Mouse (Mus musculus): ENCODE data around the gene Gmeb2. TPM values are rescaled to one million over a fixed set of nuclear protein-coding genes. Genes with fewer than 3 reads are reported as not detected.
A peak's percentile ranks its signal among the peaks of the same experiment; 100 is the strongest.

Gmeb2 gene
- polyA plus RNA-seq, 1 experiment from 2014 or later = 22.3 TPM

- Histone ChIP-seq H3K36me3 (replicated peaks) (no peaks in the 10 kb centered on the region), H3K4me1 (peaks cover 12% of the 10 kb centered on the region), H3K27me3 (peaks cover 20% of the 10 kb centered on the region), H3K4me2 (no peak overlapping the region), H3K27ac (no peak overlapping the region), H3K9ac (no peak overlapping the region), H3K4me3 (replicated peaks) (no peak overlapping the region), H3K9me3 (no peaks in the 10 kb centered on the region)
- ATAC-seq (ENCODE audit: low FRiP score) = no peak
- 73% methylated on average over 5 of the region's 5 CpGs for WGBS
Observed at GRCm38 (mm10) chr2:181218881-181219485, 68.9 kb downstream of the Gmeb2 start.

GRCm38 (mm10) chr2:181216037-181216436 is 71.8 kb downstream of the Gmeb2 start:
- Histone ChIP-seq H3K27ac (no peak overlapping the region), H3K4me3 (replicated peaks) (no peak overlapping the region), H3K4me2 (no peak overlapping the region), H3K36me3 (replicated peaks) (no peaks in the 10 kb centered on the region), H3K9ac (no peak overlapping the region), H3K4me1 (peaks cover 22% of the 10 kb centered on the region), H3K9me3 (no peaks in the 10 kb centered on the region), H3K27me3 (peaks cover 44% of the 10 kb centered on the region)
- ATAC-seq (ENCODE audit: low FRiP score) = no peak
- 92% methylated on average over 6 of the region's 6 CpGs for WGBS

GRCm38 (mm10) chr2:181213021-181213445 is 74.8 kb downstream of the Gmeb2 start, which contains the start of gene Srms:
TSS of gene Srms (minus strand) at chr2:181213185.
- Histone ChIP-seq H3K36me3 (replicated peaks) (no peaks in the 10 kb centered on the region), H3K9me3 (no peaks in the 10 kb centered on the region), H3K4me1 (peaks cover 10% of the 10 kb centered on the region), H3K9ac (no peak within 1 kb of the TSS; the same call in none of the 2 replicates), H3K4me3 (replicated peaks) (peak within 1 kb of the TSS; percentile 25), H3K4me2 (peak within 1 kb of the TSS; percentile 49), H3K27me3 (peaks cover 44% of the 10 kb centered on the region), H3K27ac (no peak within 1 kb of the TSS)
- no peak for ATAC-seq (ENCODE audit: low FRiP score)
- 1% methylated on average over 17 of the region's 17 CpGs for WGBS

- Histone ChIP-seq H3K9ac (no peak overlapping the region; the same call in none of the 2 replicates), H3K27ac (no peak overlapping the region), H3K36me3 (replicated peaks) (no peaks in the 10 kb centered on the region), H3K27me3 (peaks cover 44% of the 10 kb centered on the region), H3K9me3 (no peaks in the 10 kb centered on the region), H3K4me3 (replicated peaks) (peak overlapping the region; percentile 25), H3K4me1 (peaks cover 10% of the 10 kb centered on the region), H3K4me2 (peak overlapping the region; percentile 49)
- 3% methylated on average over 34 of the region's 34 CpGs for WGBS
- ATAC-seq (ENCODE audit: low FRiP score) = no peak
Observed at GRCm38 (mm10) chr2:181212389-181213020, 75.3 kb downstream of the Gmeb2 start.

GRCm38 (mm10) chr2:181206118-181206517 is 81.7 kb downstream of the Gmeb2 start:
- no peak overlapping the region for H3K9ac ChIP-seq
- H3K9me3 ChIP-seq = no peaks in the 10 kb centered on the region
- H3K4me3 ChIP-seq (replicated peaks) = no peak overlapping the region
- peaks cover 8% of the 10 kb centered on the region for H3K27me3 ChIP-seq
- no peaks in the 10 kb centered on the region for H3K36me3 ChIP-seq (replicated peaks)
- 75% methylated on average over 9 of the region's 9 CpGs for WGBS
- no peak overlapping the region for H3K4me2 ChIP-seq
- no peaks in the 10 kb centered on the region for H3K4me1 ChIP-seq
- ATAC-seq (ENCODE audit: low FRiP score) = no peak
- H3K27ac ChIP-seq = no peak overlapping the region

GRCm38 (mm10) chr2:181205678-181206077 is 82.2 kb downstream of the Gmeb2 start:
- Histone ChIP-seq H3K4me2 (no peak overlapping the region), H3K27me3 (peaks cover 5% of the 10 kb centered on the region; the same call in 1 of the 2 replicates), H3K36me3 (replicated peaks) (no peaks in the 10 kb centered on the region), H3K4me3 (replicated peaks) (no peak overlapping the region), H3K9ac (no peak overlapping the region), H3K9me3 (no peaks in the 10 kb centered on the region), H3K4me1 (no peaks in the 10 kb centered on the region), H3K27ac (no peak overlapping the region)
- no peak for ATAC-seq (ENCODE audit: low FRiP score)
- 92% methylated on average over 5 of the region's 5 CpGs for WGBS

GRCm38 (mm10) chr2:181202886-181203285 is 84.9 kb downstream of the Gmeb2 start:
- no peaks in the 10 kb centered on the region for H3K4me1 ChIP-seq
- H3K27ac ChIP-seq = no peak overlapping the region
- no peak overlapping the region for H3K4me3 ChIP-seq (replicated peaks)
- 83% methylated on average over 6 of the region's 6 CpGs for WGBS
- H3K9me3 ChIP-seq = no peaks in the 10 kb centered on the region
- no peak overlapping the region for H3K4me2 ChIP-seq
- no peaks in the 10 kb centered on the region for H3K36me3 ChIP-seq (replicated peaks)
- H3K9ac ChIP-seq = no peak overlapping the region
- no peaks in the 10 kb centered on the region for H3K27me3 ChIP-seq
- ATAC-seq (ENCODE audit: low FRiP score) = no peak

GRCm38 (mm10) chr2:181202422-181202821 is 85.4 kb downstream of the Gmeb2 start, which contains the start of gene Ptk6:
TSS of gene Ptk6 (minus strand) at chr2:181202789.
- ATAC-seq (ENCODE audit: low FRiP score) = no peak
- H3K4me1 ChIP-seq = no peaks in the 10 kb centered on the region
- no peak within 1 kb of the TSS for H3K27ac ChIP-seq
- no peak within 1 kb of the TSS for H3K4me2 ChIP-seq
- H3K36me3 ChIP-seq (replicated peaks) = no peaks in the 10 kb centered on the region
- H3K9ac ChIP-seq = no peak within 1 kb of the TSS
- H3K27me3 ChIP-seq = no peaks in the 10 kb centered on the region
- WGBS = 90% methylated on average over 3 of the region's 3 CpGs
- no peak within 1 kb of the TSS for H3K4me3 ChIP-seq (replicated peaks)
- H3K9me3 ChIP-seq = no peaks in the 10 kb centered on the region

GRCm38 (mm10) chr2:181201606-181202005 is 86.2 kb downstream of the Gmeb2 start:
- no peaks in the 10 kb centered on the region for H3K36me3 ChIP-seq (replicated peaks)
- H3K4me1 ChIP-seq = no peaks in the 10 kb centered on the region
- no peak overlapping the region for H3K9ac ChIP-seq
- 75% methylated on average over 3 of the region's 3 CpGs for WGBS
- H3K27ac ChIP-seq = no peak overlapping the region
- no peak overlapping the region for H3K4me2 ChIP-seq
- no peaks in the 10 kb centered on the region for H3K9me3 ChIP-seq
- no peak overlapping the region for H3K4me3 ChIP-seq (replicated peaks)
- ATAC-seq (ENCODE audit: low FRiP score) = no peak
- no peaks in the 10 kb centered on the region for H3K27me3 ChIP-seq

Other genes with a start within 250 kb of the Gmeb2 start
- 20.2 and 20.8 TPM in 2 replicates for gene Chrna4, start 244.5 kb downstream of the Gmeb2 start, polyA plus RNA-seq (2016; fragmentation: Nextera tagmentation; extraction: Ambion mirVana)
- gene Kcnq2, start 152.7 kb downstream of the Gmeb2 start, polyA plus RNA-seq (2016; fragmentation: Nextera tagmentation; extraction: Ambion mirVana) = 28.6 and 30.0 TPM in 2 replicates
- gene Eef1a2, start 131.0 kb downstream of the Gmeb2 start, polyA plus RNA-seq (2016; fragmentation: Nextera tagmentation; extraction: Ambion mirVana) = 1.1 and 1.4 TPM in 2 replicates
- gene Ppdpf, start 100.8 kb downstream of the Gmeb2 start, polyA plus RNA-seq (2016; fragmentation: Nextera tagmentation; extraction: Ambion mirVana) = 483 and 484 TPM in 2 replicates
- gene Ptk6, start 85.2 kb downstream of the Gmeb2 start, polyA plus RNA-seq (2016; fragmentation: Nextera tagmentation; extraction: Ambion mirVana) = not detected in 2 replicates
- not detected in 2 replicates for gene Srms, start 74.8 kb downstream of the Gmeb2 start, polyA plus RNA-seq (2016; fragmentation: Nextera tagmentation; extraction: Ambion mirVana)
- gene Fndc11, start 68.0 kb downstream of the Gmeb2 start, polyA plus RNA-seq (2016; fragmentation: Nextera tagmentation; extraction: Ambion mirVana) = 0.17 TPM in 1 of 2 replicates, not detected in the other
- 0.47 TPM in 2 replicates for gene Helz2, start 46.0 kb downstream of the Gmeb2 start, polyA plus RNA-seq (2016; fragmentation: Nextera tagmentation; extraction: Ambion mirVana)
- gene Stmn3, start 26.5 kb upstream of the Gmeb2 start, polyA plus RNA-seq (2016; fragmentation: Nextera tagmentation; extraction: Ambion mirVana) = 360 and 385 TPM in 2 replicates
- gene Rtel1, start 31.7 kb upstream of the Gmeb2 start, polyA plus RNA-seq (2016; fragmentation: Nextera tagmentation; extraction: Ambion mirVana) = 59.1 and 67.3 TPM in 2 replicates
- 62.4 and 69.5 TPM in 2 replicates for gene Zgpat, start 76.9 kb upstream of the Gmeb2 start, polyA plus RNA-seq (2016; fragmentation: Nextera tagmentation; extraction: Ambion mirVana)
- 83.6 and 86.4 TPM in 2 replicates for gene Arfrp1, start 77.4 kb upstream of the Gmeb2 start, polyA plus RNA-seq (2016; fragmentation: Nextera tagmentation; extraction: Ambion mirVana)
- gene Lime1, start 92.0 kb upstream of the Gmeb2 start, polyA plus RNA-seq (2016; fragmentation: Nextera tagmentation; extraction: Ambion mirVana) = 33.9 and 34.5 TPM in 2 replicates
- 14.4 and 16.1 TPM in 2 replicates for gene Zbtb46, start 171.4 kb upstream of the Gmeb2 start, polyA plus RNA-seq (2016; fragmentation: Nextera tagmentation; extraction: Ambion mirVana)
- gene Abhd16b, start 205.2 kb upstream of the Gmeb2 start, polyA plus RNA-seq (2016; fragmentation: Nextera tagmentation; extraction: Ambion mirVana) = 0.10 TPM in 1 of 2 replicates, not detected in the other
- 133 and 134 TPM in 2 replicates for gene Tpd52l2, start 209.1 kb upstream of the Gmeb2 start, polyA plus RNA-seq (2016; fragmentation: Nextera tagmentation; extraction: Ambion mirVana)
- gene Dnajc5, start 232.4 kb upstream of the Gmeb2 start, polyA plus RNA-seq (2016; fragmentation: Nextera tagmentation; extraction: Ambion mirVana) = 129 and 134 TPM in 2 replicates